In the genomic region with DNA sequence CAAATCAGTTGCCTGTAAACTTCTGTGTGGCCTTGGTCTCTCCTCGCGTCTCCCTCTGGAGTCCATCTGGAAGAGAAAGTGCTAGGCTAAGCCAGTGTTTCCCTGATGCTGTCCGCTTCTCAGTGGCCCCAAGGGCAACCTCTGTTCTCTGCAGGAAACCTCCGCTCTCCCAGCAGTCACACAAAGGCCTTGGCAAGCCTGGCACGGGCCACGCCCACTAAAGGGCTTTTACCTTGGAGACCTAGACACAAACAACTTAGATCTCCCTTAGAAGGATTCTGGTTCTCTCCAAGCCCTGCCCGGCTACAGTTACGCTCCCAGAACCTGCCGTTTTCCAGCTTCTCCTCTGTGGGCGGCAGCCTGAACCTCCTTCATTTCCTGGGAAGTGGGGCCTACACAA, we compare ENCODE assay signal across 11 mouse cellular contexts. TPM values are rescaled to one million over a fixed set of nuclear protein-coding genes. Genes with fewer than 3 reads are reported as not detected.
DNase-seq lines count a peak whose midpoint lies in the region; ATAC-seq lines count a peak whose summit lies in the region.
"Had no signal": no experiment of that assay in that cellular context is flagged by ENCODE, and none has a peak within 500 bp of the region (broad histone marks: within the 10 kb centered on the region; RNA-seq: fewer than 3 reads in every experiment).

No protein-coding gene starts in this region.

- no peak for ATAC-seq in midbrain, embryonic 12.5 days (ENCODE audit: low FRiP score, low read depth)
- ATAC-seq in midbrain, embryonic 13.5 days, result no peak
- no peak for ATAC-seq in hindbrain, embryonic 14.5 days (ENCODE audit: low FRiP score)
- ATAC-seq: intestine, embryonic 16.5 days had no signal

- H3K4me1 ChIP-seq in midbrain, embryonic 12.5 days, result peaks cover 25% of the 10 kb centered on the region
- peaks cover 30% of the 10 kb centered on the region for H3K4me1 ChIP-seq in midbrain, embryonic 13.5 days (replicated peaks)
- peaks cover 14% of the 10 kb centered on the region for H3K4me1 ChIP-seq in hindbrain, embryonic 14.5 days (replicated peaks; ENCODE audit: control insufficient read depth, insufficient read depth, low read length)
- H3K4me1 ChIP-seq: lung, embryonic 15.5 days had no signal

- 26% methylated on average over 10 of the region's 10 CpGs for WGBS in midbrain, embryonic 12.5 days
- WGBS in midbrain, embryonic 13.5 days, result 18% methylated on average over 10 of the region's 10 CpGs
- 24% methylated on average over 10 of the region's 10 CpGs for WGBS in hindbrain, embryonic 14.5 days

- no peaks in the 10 kb centered on the region for H3K27me3 ChIP-seq in midbrain, embryonic 12.5 days
- H3K27me3 ChIP-seq in midbrain, embryonic 13.5 days, result no peaks in the 10 kb centered on the region
- H3K27me3 ChIP-seq in hindbrain, embryonic 14.5 days (ENCODE audit: control insufficient read depth, insufficient read depth, low read length), result no peaks in the 10 kb centered on the region
- H3K27me3 ChIP-seq: lung, embryonic 15.5 days had no signal

- no peak overlapping the region for H3K4me2 ChIP-seq in midbrain, embryonic 12.5 days (replicated peaks)
- H3K4me2 ChIP-seq in midbrain, embryonic 13.5 days (replicated peaks), result no peak overlapping the region
- no peak overlapping the region for H3K4me2 ChIP-seq in hindbrain, embryonic 14.5 days (replicated peaks)
- H3K4me2 ChIP-seq: lung, embryonic 15.5 days had no signal

- no peaks in the 10 kb centered on the region for H3K36me3 ChIP-seq in midbrain, embryonic 12.5 days
- H3K36me3 ChIP-seq in midbrain, embryonic 13.5 days, result no peaks in the 10 kb centered on the region
- no peaks in the 10 kb centered on the region for H3K36me3 ChIP-seq in hindbrain, embryonic 14.5 days (replicated peaks; ENCODE audit: control insufficient read depth, insufficient read depth)
- H3K36me3 ChIP-seq: lung, embryonic 15.5 days had no signal

- peak overlapping the region; percentile 35 for H3K9ac ChIP-seq in midbrain, embryonic 12.5 days (replicated peaks)
- H3K9ac ChIP-seq in midbrain, embryonic 13.5 days (replicated peaks), result no peak overlapping the region
- no peak overlapping the region for H3K9ac ChIP-seq in hindbrain, embryonic 14.5 days
- H3K9ac ChIP-seq: lung, embryonic 15.5 days had no signal

- H3K9me3 ChIP-seq in midbrain, embryonic 12.5 days, result no peaks in the 10 kb centered on the region
- no peaks in the 10 kb centered on the region for H3K9me3 ChIP-seq in midbrain, embryonic 13.5 days
- H3K9me3 ChIP-seq in hindbrain, embryonic 14.5 days (ENCODE audit: control insufficient read depth, low read length), result no peaks in the 10 kb centered on the region
- H3K9me3 ChIP-seq: lung, embryonic 15.5 days had no signal

- peak; percentile 30 for DNase-seq in embryo, embryonic 10 days (ENCODE audit: low spot score)
- no peak for DNase-seq in embryo, embryonic 10.5 days (ENCODE audit: low spot score)
- no peak for DNase-seq in hindbrain, embryonic 14.5 days (ENCODE audit: low spot score)
- peak; percentile 81 for DNase-seq in lung, postnatal 36 days
- no peak for DNase-seq in right cerebral cortex, postnatal 4 days
- no peak for DNase-seq in spleen, adult 12 weeks (ENCODE audit: low spot score)

- no peak overlapping the region for H3K4me3 ChIP-seq in midbrain, embryonic 12.5 days
- H3K4me3 ChIP-seq in midbrain, embryonic 13.5 days (replicated peaks), result no peak overlapping the region
- no peak overlapping the region for H3K4me3 ChIP-seq in hindbrain, embryonic 14.5 days (replicated peaks; ENCODE audit: low read length)
- H3K4me3 ChIP-seq: lung, embryonic 15.5 days had no signal

- no peak overlapping the region for H3K27ac ChIP-seq in midbrain, embryonic 12.5 days (replicated peaks)
- no peak overlapping the region for H3K27ac ChIP-seq in midbrain, embryonic 13.5 days
- peak overlapping the region; percentile 53 for H3K27ac ChIP-seq in hindbrain, embryonic 14.5 days
- H3K27ac ChIP-seq: lung, embryonic 15.5 days had no signal

RNA-seq across cellular contexts. Expression of a gene that starts 5.0 kb away (rescaled TPM):
- polyA plus RNA-seq in midbrain, embryonic 12.5 days (2016; fragmentation: Nextera tagmentation; extraction: Ambion mirVana), result not detected in 2 replicates
- polyA plus RNA-seq in midbrain, embryonic 13.5 days (2015; fragmentation: Nextera tagmentation; extraction: Ambion mirVana), result 0.22 TPM in 1 of 2 replicates, not detected in the other
- polyA plus RNA-seq in hindbrain, embryonic 14.5 days (2014; fragmentation: Nextera tagmentation; extraction: Ambion mirVana), result not detected in 2 replicates

RNA-seq across cellular contexts. Expression of a gene that starts 5.1 kb away (rescaled TPM):
- not detected in 2 replicates for polyA plus RNA-seq in midbrain, embryonic 12.5 days (2016; fragmentation: Nextera tagmentation; extraction: Ambion mirVana)
- polyA plus RNA-seq in midbrain, embryonic 13.5 days (2015; fragmentation: Nextera tagmentation; extraction: Ambion mirVana), result not detected in 2 replicates
- polyA plus RNA-seq in hindbrain, embryonic 14.5 days (2014; fragmentation: Nextera tagmentation; extraction: Ambion mirVana), result not detected in 2 replicates
- polyA plus RNA-seq: cortical plate, adult 2 months; intestine, embryonic 16.5 days; lung, embryonic 15.5 days had no signal

Comparison
In these comparisons a context has a peak if more than half of its experiments do, and no peak if none do; other contexts are left out.
1. DNase-seq: peak in embryo, embryonic 10 days (single experiment) and lung, postnatal 36 days (single experiment); none in embryo, embryonic 10.5 days (single experiment), hindbrain, embryonic 14.5 days (single experiment), right cerebral cortex, postnatal 4 days (single experiment) and spleen, adult 12 weeks (single experiment).